Mouse (Mus musculus) heart, adult 2 months (tissue): ENCODE measurements around the gene Mettl5. TPM values are rescaled to one million over a fixed set of nuclear protein-coding genes. Genes with fewer than 3 reads are reported as not detected.
A peak's percentile ranks its signal among the peaks of the same experiment; 100 is the strongest.

Experiments
- DNase-seq, 2 experiments: peaks; one replicate each; pipeline ENCODE4 v3.0.0; 2021
- H3K27ac ChIP-seq: fragments of 200-600 bp; 2 replicates; pipeline ENCODE4 v1.8.1; 2022
- H3K27me3 ChIP-seq: fragments of 200-500 bp; 2 replicates; pipeline ENCODE4 v1.6.1; 2012; ENCODE audit warnings: mild to moderate bottlenecking, low read length, inconsistent platforms, mixed read lengths; ENCODE audit not compliant: control insufficient read depth, insufficient read depth
- H3K36me3 ChIP-seq: fragments of 200-500 bp; 2 replicates; pipeline ENCODE4 v1.6.1; 2012; ENCODE audit warnings: low read length, inconsistent platforms; ENCODE audit not compliant: control insufficient read depth, insufficient read depth
- H3K4me1 ChIP-seq: fragments of 200-500 bp; 2 replicates; pipeline ENCODE4 v1.6.1; 2011; ENCODE audit warnings: low read length; ENCODE audit not compliant: control insufficient read depth, insufficient read depth
- H3K4me3 ChIP-seq: fragments of 200-600 bp; 2 replicates; pipeline ENCODE4 v1.8.1; 2022
- H3K79me2 ChIP-seq: fragments of 200-500 bp; replicated peaks from 2 replicates; pipeline ENCODE4 v1.6.1; 2012; ENCODE audit warnings: mild to moderate bottlenecking, inconsistent platforms, low read length, moderate library complexity, mixed read lengths; ENCODE audit not compliant: control insufficient read depth, insufficient read depth
- H3K9ac ChIP-seq: fragments of 200-500 bp; 2 replicates; pipeline ENCODE4 v1.6.1; 2012; ENCODE audit warnings: low read depth, mild to moderate bottlenecking, control low read depth, inconsistent platforms, low read length, mixed read lengths
- CTCF ChIP-seq: fragments of 200-600 bp; IDR thresholded peaks from 2 replicates; pipeline ENCODE4 v1.8.1; 2022; ENCODE audit warnings: antibody characterized with exemption, mild to moderate bottlenecking, moderate library complexity
- EP300 ChIP-seq: fragments of 200-500 bp; IDR thresholded peaks from 2 replicates; pipeline ENCODE4 v1.6.1; 2011; ENCODE audit warnings: low read depth, low read length, control low read depth; ENCODE audit not compliant: insufficient read depth
- POLR2A ChIP-seq: fragments of 200-500 bp; IDR thresholded peaks from 2 replicates; pipeline ENCODE4 v1.6.1; 2011; ENCODE audit warnings: mild to moderate bottlenecking, low read depth, low read length, control low read depth; ENCODE audit not compliant: insufficient read depth
- WGBS: fragments of 180-500 bp; shearing (Covaris S2); methylation state at CpG from one replicate; pipeline ENCODE4 v1.1.7; 2018; 5-methylcytosine and 5-hydroxymethylcytosine counted together
- intact Hi-C: fragments of 180-260 bp; cut with DNase I; formaldehyde crosslinking; loops from one replicate; pipeline ENCODE4 v1.15.1; 2025
- polyA plus RNA-seq: library from polyadenylated mRNA; depleted of rRNA; stranded (reverse); fragments of >200 nt; gene quantifications from 2 replicates; pipeline ENCODE4 v1.2.3, GENCODE M21; 2012
- total RNA-seq, 2 experiments: library from RNA; stranded (reverse); gene quantifications; 2 replicates each; pipeline ENCODE4 v1.2.3; 2021

Mettl5 gene
- total and polyA plus RNA-seq, 3 experiments, result 7.2 to 24.9 (median 20.4) TPM

DNA sequence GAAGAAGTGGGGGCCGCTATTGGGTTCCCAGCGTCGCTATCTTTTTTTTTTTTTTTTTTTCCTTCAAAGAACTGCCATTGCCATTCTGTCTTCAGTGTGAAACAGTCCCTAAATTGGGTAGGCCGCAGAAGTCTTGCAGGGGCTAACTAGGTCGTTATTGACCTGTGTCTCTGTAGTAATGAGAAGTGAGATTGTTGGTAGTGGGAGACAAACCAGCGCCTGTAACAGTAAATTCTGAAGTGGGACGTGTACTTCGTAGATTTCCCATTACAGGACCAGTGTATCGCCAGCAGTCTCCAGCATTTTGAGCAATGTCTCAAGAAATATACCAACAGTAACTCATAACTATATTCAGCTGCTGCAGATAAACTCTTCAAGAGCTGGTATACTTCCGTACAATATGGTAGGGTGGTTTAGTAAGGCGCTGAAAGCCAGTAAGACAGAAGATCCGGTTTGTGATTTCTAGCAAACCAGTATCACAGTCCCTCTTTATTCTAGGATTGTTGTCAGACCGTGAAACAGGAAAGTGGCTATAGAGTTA lies 23.2 kb downstream of the Mettl5 start:
- Histone ChIP-seq H3K27ac (peak overlapping the region; percentile 83), H3K4me3 (peak overlapping the region; percentile 73), H3K27me3 (no peaks in the 10 kb centered on the region), H3K36me3 (peaks cover 10% of the 10 kb centered on the region), H3K79me2 (no peaks in the 10 kb centered on the region; the same call in 1 of the 2 replicates), H3K4me1 (peaks cover 3% of the 10 kb centered on the region), H3K9ac (peak overlapping the region; percentile 82)
- WGBS, result under 1% methylated on average over 13 of the region's 13 CpGs
- DNase-seq, result no peak
- intact Hi-C loops, result loop anchor here (5.0 to 10.0 kb wide), 3 partner anchors 35 to 215 kb away; partner anchors contain the start of genes Bbs5, Ppig and Ubr3
- TF ChIP-seq CTCF (no peak), EP300 (no peak), POLR2A (no peak)

DNA sequence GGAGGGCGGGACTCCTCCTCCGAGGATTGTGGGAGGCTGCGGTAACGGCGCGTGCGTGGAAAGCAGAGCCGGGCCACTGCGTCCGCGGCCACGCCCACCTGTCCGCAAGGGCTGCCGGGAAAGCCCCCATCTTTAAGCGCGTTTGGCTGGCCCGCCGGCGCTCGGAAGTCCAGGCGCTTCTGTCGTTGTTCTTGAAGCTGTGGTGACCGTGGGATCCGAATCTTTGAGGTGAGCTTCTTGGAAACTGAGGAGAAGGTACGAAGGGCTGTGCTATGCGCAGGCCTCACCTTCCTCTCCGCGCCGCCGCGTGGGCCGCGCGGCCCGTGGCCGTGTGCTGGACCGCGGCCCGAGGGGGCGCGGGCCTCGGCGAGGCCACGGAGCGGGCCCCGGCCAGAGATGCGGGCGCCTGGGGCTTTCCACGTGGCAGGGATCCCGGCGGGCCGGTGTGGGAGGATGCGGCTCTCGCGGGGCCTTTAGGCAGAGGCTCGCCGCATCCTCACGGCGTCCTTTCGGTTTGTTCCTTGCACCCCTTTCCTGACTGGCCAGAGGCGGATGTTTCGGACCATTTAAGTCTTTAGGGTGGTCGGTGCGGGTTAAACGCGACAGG lies 23.8 kb downstream of the Mettl5 start, which contains the start of gene Ssb:
Gene Ssb (plus strand): TSS at position 78 of the 607 bp plus-strand sequence.
- TF ChIP-seq POLR2A (peak; percentile 84), EP300 (no peak)
- WGBS, result under 1% methylated on average over 66 of the region's 66 CpGs
- intact Hi-C loops, result loop anchor here (1.0 to 10.0 kb wide), 5 partner anchors 24 to 214 kb away; partner anchors contain the start of genes Bbs5, Mettl5, Ppig and Ubr3
- peak within 1 kb of the TSS; percentile 82 for H3K9ac ChIP-seq
- H3K36me3 ChIP-seq, result peaks cover 10% of the 10 kb centered on the region
- no peaks in the 10 kb centered on the region; the same call in 1 of the 2 replicates for H3K79me2 ChIP-seq
- H3K4me1 ChIP-seq, result peaks cover 3% of the 10 kb centered on the region
- DNase-seq, result peak; percentile 95 to 96
- peak within 1 kb of the TSS; percentile 73 for H3K4me3 ChIP-seq
- peak within 1 kb of the TSS; percentile 83 for H3K27ac ChIP-seq
- no peaks in the 10 kb centered on the region for H3K27me3 ChIP-seq

DNA sequence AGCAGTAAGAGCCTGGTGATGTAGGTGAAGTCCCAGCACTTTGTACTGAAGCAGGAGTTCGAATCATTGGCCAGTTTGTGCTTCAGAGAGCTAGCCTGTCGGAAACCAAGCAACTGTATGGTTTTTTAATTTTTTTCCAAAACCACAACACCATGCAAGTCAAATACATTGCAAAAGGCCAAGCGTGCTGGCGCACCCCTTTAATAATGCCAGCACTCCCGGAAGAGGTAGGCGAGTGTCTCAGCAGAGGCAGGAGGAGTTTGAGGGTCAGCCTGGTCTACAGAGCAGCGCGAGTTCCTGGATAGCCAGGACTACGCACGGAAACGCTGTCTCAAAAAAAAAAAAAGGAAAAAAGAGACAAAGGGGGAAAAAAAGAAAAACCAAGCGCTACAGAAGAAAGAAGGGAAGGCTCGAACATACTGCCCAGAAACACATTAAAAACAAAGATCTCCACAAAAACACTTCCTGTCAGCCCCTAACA lies 24.4 kb downstream of the Mettl5 start:
- peaks cover 3% of the 10 kb centered on the region for H3K4me1 ChIP-seq
- intact Hi-C loops, result loop anchor here (1.0 to 10.0 kb wide), 5 partner anchors 24 to 214 kb away; partner anchors contain the start of genes Bbs5, Mettl5, Ppig and Ubr3
- H3K27ac ChIP-seq, result peak overlapping the region; percentile 83
- H3K9ac ChIP-seq, result peak overlapping the region; percentile 62
- 7% methylated on average over 13 of the region's 13 CpGs for WGBS
- H3K27me3 ChIP-seq, result no peaks in the 10 kb centered on the region
- no peaks in the 10 kb centered on the region; the same call in 1 of the 2 replicates for H3K79me2 ChIP-seq
- peaks cover 10% of the 10 kb centered on the region for H3K36me3 ChIP-seq
- H3K4me3 ChIP-seq, result peak overlapping the region; percentile 73
- DNase-seq, result peak; percentile 54 to 55
- TF ChIP-seq CTCF (no peak), EP300 (no peak), POLR2A (no peak)

GRCm38 (mm10) chr2:69857882-69858281 lies 27.5 kb downstream of the Mettl5 start:
- Histone ChIP-seq H3K27ac (no peak overlapping the region), H3K4me1 (peaks cover 1% of the 10 kb centered on the region; the same call in 1 of the 2 replicates), H3K4me3 (no peak overlapping the region), H3K79me2 (no peaks in the 10 kb centered on the region; the same call in 1 of the 2 replicates), H3K27me3 (no peaks in the 10 kb centered on the region), H3K36me3 (peaks cover 4% of the 10 kb centered on the region), H3K9ac (no peak overlapping the region)
- intact Hi-C loops, result no loop called here
- WGBS, result 74% methylated on average over 1 of the region's 1 CpGs
- TF ChIP-seq EP300, result no peak
- TF ChIP-seq POLR2A, result no peak
- TF ChIP-seq CTCF, result peak; percentile 39
- DNase-seq, result no peak

DNA sequence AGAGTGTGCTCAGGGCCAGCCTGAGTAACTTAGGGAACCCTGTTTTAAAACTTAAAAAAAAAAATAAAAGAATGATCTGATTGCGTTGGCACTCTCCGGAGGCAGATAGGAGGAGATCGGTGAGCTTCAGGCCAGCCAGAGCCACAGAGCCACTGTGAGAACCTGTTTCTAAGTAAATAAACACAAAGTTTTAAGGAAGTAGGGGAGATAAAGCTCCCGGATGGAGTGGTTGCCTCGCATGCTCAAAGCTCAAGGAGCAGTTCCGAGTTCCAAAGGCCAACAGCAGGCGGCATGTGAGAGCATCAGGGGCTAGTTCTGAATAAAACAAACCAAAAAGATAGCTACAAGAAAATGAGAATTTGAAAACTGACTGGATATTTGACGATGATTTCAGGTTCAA lies 29.0 kb downstream of the Mettl5 start:
- TF ChIP-seq POLR2A (no peak), EP300 (no peak), CTCF (peak; percentile 28)
- Histone ChIP-seq H3K4me3 (no peak overlapping the region), H3K27ac (no peak overlapping the region), H3K79me2 (no peaks in the 10 kb centered on the region), H3K36me3 (no peaks in the 10 kb centered on the region), H3K4me1 (peaks cover 1% of the 10 kb centered on the region; the same call in 1 of the 2 replicates), H3K9ac (no peak overlapping the region), H3K27me3 (no peaks in the 10 kb centered on the region)
- no peak for DNase-seq
- WGBS, result 21% methylated on average over 8 of the region's 8 CpGs
- intact Hi-C loops, result no loop called here
